Mouse (Mus musculus): ENCODE measurements around the gene Rhbdf2. TPM values are rescaled to one million over a fixed set of nuclear protein-coding genes. Genes with fewer than 3 reads are reported as not detected.

Rhbdf2 gene
- polyA plus RNA-seq, 1 experiment from 2014 or later, result 17.9 TPM

DNA sequence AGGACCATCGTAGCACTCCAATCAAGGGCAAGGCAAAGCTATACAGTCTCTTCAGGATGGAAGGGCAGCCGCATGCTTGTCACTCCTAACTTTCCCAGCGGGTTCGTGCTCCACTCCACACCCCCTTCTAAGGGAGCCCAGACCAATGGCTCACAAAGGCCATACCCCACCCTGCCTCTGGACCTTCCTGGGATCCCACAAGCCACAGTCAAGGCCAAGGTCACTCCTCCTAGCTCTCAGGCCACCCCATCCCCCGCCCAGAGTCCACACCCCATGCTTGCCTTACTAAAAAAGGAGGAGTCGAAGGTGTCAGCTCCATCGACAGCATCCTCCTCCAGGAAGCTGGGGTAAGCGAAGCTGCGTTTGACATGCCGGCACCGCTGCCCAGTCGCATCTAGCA, 22.7 kb downstream of the Rhbdf2 start:
- Histone ChIP-seq H3K27ac (ENCODE audit: low read length) (no peak overlapping the region), H3K4me2 (ENCODE audit: low read depth, low read length) (no peak overlapping the region), H3K4me1 (replicated peaks; ENCODE audit: control insufficient read depth, insufficient read depth, low read length) (no peaks in the 10 kb centered on the region), H3K9me3 (ENCODE audit: control insufficient read depth, low read length) (no peaks in the 10 kb centered on the region), H3K9ac (ENCODE audit: low read length) (no peak overlapping the region), H3K36me3 (ENCODE audit: control insufficient read depth, insufficient read depth, low read length) (peaks cover 20% of the 10 kb centered on the region), H3K27me3 (ENCODE audit: control insufficient read depth, insufficient read depth, low read depth, low read length) (no peaks in the 10 kb centered on the region), H3K4me3 (ENCODE audit: low read length) (no peak overlapping the region)
- ATAC-seq (ENCODE audit: low read depth), result no peak
- WGBS, result 84% methylated on average over 12 of the region's 12 CpGs

DNA sequence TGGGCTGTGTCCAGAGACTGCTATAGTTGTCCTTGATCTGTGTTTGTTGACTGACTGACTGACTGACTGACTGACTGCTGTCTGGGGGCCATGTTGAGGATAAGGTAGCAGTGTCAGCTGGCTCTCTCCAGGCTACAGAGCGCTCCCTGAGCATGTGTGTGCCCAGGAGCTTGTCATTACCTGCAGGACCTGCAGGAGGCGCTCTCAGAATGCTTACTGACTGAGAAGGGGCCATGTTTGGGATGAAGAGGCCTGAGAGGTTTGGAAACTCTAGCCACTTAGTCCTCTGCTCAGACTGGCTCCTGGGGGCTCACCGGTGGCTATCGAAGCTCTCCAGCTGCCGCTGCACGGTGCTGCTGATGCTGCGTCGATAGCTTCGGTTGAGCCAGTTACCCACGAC, 23.5 kb downstream of the Rhbdf2 start:
- peaks cover 23% of the 10 kb centered on the region for H3K36me3 ChIP-seq (ENCODE audit: control insufficient read depth, insufficient read depth, low read length)

DNA sequence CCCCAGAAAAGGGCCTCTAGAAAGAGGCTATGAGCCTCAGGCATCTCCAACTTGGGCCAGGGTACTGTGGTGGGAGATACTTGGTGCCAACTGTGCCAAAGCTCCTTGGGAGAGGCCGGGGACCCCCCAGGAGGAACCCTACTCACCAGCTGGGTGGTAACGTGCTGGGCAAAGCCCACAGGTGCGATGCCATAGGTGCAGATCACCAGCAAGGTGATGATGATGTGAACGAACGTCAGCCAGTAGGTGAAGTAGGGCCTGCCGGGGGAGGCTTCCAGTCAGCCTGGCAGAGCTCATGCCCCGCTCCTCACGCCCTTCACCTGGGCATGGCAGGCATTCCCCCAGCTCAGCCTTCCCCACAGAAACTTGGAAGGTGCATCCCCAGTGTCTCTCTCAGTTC, 24.8 kb downstream of the Rhbdf2 start:
- no peak overlapping the region for H3K27ac ChIP-seq (ENCODE audit: low read length)
- H3K4me2 ChIP-seq (ENCODE audit: low read depth, low read length), result no peak overlapping the region
- H3K36me3 ChIP-seq (ENCODE audit: control insufficient read depth, insufficient read depth, low read length), result peaks cover 26% of the 10 kb centered on the region
- no peaks in the 10 kb centered on the region for H3K9me3 ChIP-seq (ENCODE audit: control insufficient read depth, low read length)
- 84% methylated on average over 8 of the region's 8 CpGs for WGBS
- no peak for ATAC-seq (ENCODE audit: low read depth)
- no peak overlapping the region for H3K9ac ChIP-seq (ENCODE audit: low read length)
- H3K4me3 ChIP-seq (ENCODE audit: low read length), result no peak overlapping the region
- no peaks in the 10 kb centered on the region for H3K4me1 ChIP-seq (replicated peaks; ENCODE audit: control insufficient read depth, insufficient read depth, low read length)
- H3K27me3 ChIP-seq (ENCODE audit: control insufficient read depth, insufficient read depth, low read depth, low read length), result no peaks in the 10 kb centered on the region

More for the DNA sequence above, 23.5 kb downstream of the Rhbdf2 start:
- Histone ChIP-seq H3K27me3 (ENCODE audit: control insufficient read depth, insufficient read depth, low read depth, low read length) (no peaks in the 10 kb centered on the region), H3K4me2 (ENCODE audit: low read depth, low read length) (no peak overlapping the region), H3K9me3 (ENCODE audit: control insufficient read depth, low read length) (no peaks in the 10 kb centered on the region), H3K9ac (ENCODE audit: low read length) (no peak overlapping the region), H3K4me1 (replicated peaks; ENCODE audit: control insufficient read depth, insufficient read depth, low read length) (no peaks in the 10 kb centered on the region), H3K27ac (ENCODE audit: low read length) (no peak overlapping the region), H3K4me3 (ENCODE audit: low read length) (no peak overlapping the region)
- ATAC-seq (ENCODE audit: low read depth), result no peak
- 83% methylated on average over 10 of the region's 10 CpGs for WGBS

DNA sequence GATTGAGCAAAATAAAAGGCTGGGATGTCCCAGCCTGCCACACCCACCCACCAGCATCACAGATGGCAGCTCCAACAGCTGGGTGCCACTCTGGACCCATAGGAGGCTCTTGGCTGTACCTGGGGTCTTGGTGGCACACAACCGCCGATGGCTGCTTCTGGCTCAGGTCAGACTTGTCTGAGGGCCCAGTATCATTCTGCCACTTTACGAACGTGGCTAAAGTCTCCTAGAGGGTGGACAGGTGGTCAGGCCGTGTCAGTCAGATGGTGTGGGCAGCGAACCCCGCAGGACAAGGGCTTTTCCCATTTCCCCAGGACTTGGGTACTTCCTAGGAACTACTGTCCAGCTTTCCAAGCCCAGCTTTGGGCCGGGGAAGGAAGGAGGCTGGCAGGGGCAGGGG, 25.7 kb downstream of the Rhbdf2 start:
- Histone ChIP-seq H3K36me3 (ENCODE audit: control insufficient read depth, insufficient read depth, low read length) (peaks cover 25% of the 10 kb centered on the region), H3K4me1 (replicated peaks; ENCODE audit: control insufficient read depth, insufficient read depth, low read length) (no peaks in the 10 kb centered on the region), H3K27ac (ENCODE audit: low read length) (no peak overlapping the region), H3K9ac (ENCODE audit: low read length) (no peak overlapping the region), H3K4me3 (ENCODE audit: low read length) (no peak overlapping the region), H3K9me3 (ENCODE audit: control insufficient read depth, low read length) (no peaks in the 10 kb centered on the region), H3K4me2 (ENCODE audit: low read depth, low read length) (no peak overlapping the region), H3K27me3 (ENCODE audit: control insufficient read depth, insufficient read depth, low read depth, low read length) (no peaks in the 10 kb centered on the region)
- 93% methylated on average over 8 of the region's 8 CpGs for WGBS
- no peak for ATAC-seq (ENCODE audit: low read depth)

DNA sequence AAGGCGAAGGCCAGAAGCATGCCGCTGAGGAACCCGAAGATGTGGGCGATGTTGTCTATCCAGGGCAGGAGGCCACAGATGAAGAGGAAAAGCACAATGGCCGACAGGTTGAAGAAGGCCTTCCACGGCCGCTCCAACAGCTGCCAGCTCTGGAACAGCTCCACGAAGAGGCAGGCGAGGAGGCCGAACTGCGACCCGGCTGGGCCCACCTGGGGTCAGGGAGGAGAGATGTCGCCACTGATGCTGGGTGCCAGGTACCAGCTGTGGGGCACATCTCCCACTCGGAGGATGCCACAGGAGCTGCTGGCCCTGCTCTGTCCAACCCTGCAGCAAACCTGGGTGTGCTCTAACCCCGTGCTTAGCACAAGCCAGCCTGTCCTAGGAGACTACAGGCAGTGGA, 27.6 kb downstream of the Rhbdf2 start:
- Histone ChIP-seq H3K4me3 (ENCODE audit: low read length) (no peak overlapping the region), H3K9ac (ENCODE audit: low read length) (no peak overlapping the region), H3K4me1 (replicated peaks; ENCODE audit: control insufficient read depth, insufficient read depth, low read length) (no peaks in the 10 kb centered on the region), H3K9me3 (ENCODE audit: control insufficient read depth, low read length) (no peaks in the 10 kb centered on the region), H3K36me3 (ENCODE audit: control insufficient read depth, insufficient read depth, low read length) (peaks cover 17% of the 10 kb centered on the region), H3K27me3 (ENCODE audit: control insufficient read depth, insufficient read depth, low read depth, low read length) (no peaks in the 10 kb centered on the region), H3K27ac (ENCODE audit: low read length) (no peak overlapping the region), H3K4me2 (ENCODE audit: low read depth, low read length) (no peak overlapping the region)
- ATAC-seq (ENCODE audit: low read depth), result no peak
- WGBS, result 91% methylated on average over 15 of the region's 15 CpGs

DNA sequence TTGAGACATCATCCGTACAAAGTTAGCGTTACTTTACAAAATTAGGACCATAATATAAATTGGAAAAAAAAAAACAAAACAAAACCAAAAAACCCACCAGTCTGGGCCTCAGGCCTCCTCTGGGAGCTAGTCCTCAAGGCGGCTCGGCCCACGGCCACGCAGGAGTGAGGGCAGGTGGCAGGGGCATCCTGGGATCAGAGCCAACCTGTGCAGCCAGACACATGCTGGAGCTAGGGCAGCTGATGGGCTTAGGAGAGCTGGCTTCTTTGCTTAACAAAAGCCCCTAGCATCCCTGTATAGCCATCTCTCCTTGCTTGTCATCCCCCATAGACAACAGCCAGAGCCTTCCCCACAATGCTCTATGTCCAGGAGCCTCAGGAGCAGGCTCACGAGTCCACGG, 28.6 kb downstream of the Rhbdf2 start:
- WGBS, result 84% methylated on average over 8 of the region's 8 CpGs
- H3K36me3 ChIP-seq (ENCODE audit: control insufficient read depth, insufficient read depth, low read length), result peaks cover 17% of the 10 kb centered on the region

DNA sequence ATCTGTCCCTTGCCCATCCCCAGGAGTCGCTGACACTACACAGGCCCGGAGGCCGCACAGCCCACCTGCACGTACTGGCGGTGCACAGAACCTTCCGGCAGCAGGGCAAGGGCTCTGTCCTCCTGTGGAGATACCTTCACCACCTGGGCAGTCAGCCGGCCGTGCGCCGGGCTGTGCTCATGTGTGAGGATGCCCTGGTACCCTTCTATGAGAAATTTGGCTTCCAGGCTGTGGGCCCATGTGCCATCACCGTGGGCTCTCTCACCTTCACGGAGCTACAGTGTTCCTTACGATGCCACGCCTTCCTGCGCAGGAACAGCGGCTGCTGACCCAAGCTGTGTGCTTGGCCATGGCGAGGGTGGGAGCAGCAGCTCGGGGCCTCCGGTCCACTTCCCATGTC, 30.1 kb downstream of the Rhbdf2 start:
- Histone ChIP-seq H3K4me3 (ENCODE audit: low read length) (no peak overlapping the region), H3K9ac (ENCODE audit: low read length) (no peak overlapping the region), H3K27me3 (ENCODE audit: control insufficient read depth, insufficient read depth, low read depth, low read length) (no peaks in the 10 kb centered on the region), H3K4me2 (ENCODE audit: low read depth, low read length) (no peak overlapping the region), H3K4me1 (replicated peaks; ENCODE audit: control insufficient read depth, insufficient read depth, low read length) (no peaks in the 10 kb centered on the region; the same call in 1 of the 2 replicates), H3K9me3 (ENCODE audit: control insufficient read depth, low read length) (no peaks in the 10 kb centered on the region), H3K27ac (ENCODE audit: low read length) (no peak overlapping the region), H3K36me3 (ENCODE audit: control insufficient read depth, insufficient read depth, low read length) (peaks cover 14% of the 10 kb centered on the region)
- no peak for ATAC-seq (ENCODE audit: low read depth)
- 86% methylated on average over 19 of the region's 19 CpGs for WGBS

More for the DNA sequence above, 28.6 kb downstream of the Rhbdf2 start:
- H3K27ac ChIP-seq (ENCODE audit: low read length), result no peak overlapping the region
- no peaks in the 10 kb centered on the region for H3K27me3 ChIP-seq (ENCODE audit: control insufficient read depth, insufficient read depth, low read depth, low read length)
- H3K4me3 ChIP-seq (ENCODE audit: low read length), result no peak overlapping the region
- no peaks in the 10 kb centered on the region for H3K4me1 ChIP-seq (replicated peaks; ENCODE audit: control insufficient read depth, insufficient read depth, low read length)
- no peak overlapping the region for H3K9ac ChIP-seq (ENCODE audit: low read length)
- no peaks in the 10 kb centered on the region for H3K9me3 ChIP-seq (ENCODE audit: control insufficient read depth, low read length)
- no peak overlapping the region for H3K4me2 ChIP-seq (ENCODE audit: low read depth, low read length)
- ATAC-seq (ENCODE audit: low read depth), result no peak

DNA sequence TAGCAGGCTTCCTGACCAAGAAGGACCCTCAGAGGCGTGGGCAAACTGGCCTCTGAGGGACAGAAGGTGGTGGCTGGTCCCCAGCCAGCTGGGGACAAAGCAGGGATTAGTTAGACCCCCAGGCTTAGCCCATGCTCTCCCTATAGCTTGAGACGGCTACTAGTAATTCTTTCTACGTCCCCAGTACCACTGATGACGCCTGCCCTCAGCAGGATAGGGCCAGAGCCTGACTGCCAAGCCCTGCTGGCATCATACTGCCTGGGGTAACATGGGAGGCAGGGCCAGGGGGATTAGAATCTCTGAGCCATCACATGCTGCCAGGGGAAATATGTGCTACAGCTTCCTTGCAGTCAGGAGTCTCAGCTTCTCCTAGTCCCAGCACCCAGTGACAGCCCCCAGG, 33.5 kb downstream of the Rhbdf2 start:
- H3K4me1 ChIP-seq (replicated peaks; ENCODE audit: control insufficient read depth, insufficient read depth, low read length), result no peaks in the 10 kb centered on the region; the same call in 1 of the 2 replicates
- no peak overlapping the region for H3K4me2 ChIP-seq (ENCODE audit: low read depth, low read length)
- H3K36me3 ChIP-seq (ENCODE audit: control insufficient read depth, insufficient read depth, low read length), result peaks cover 5% of the 10 kb centered on the region; the same call in 1 of the 2 replicates
- no peak overlapping the region for H3K9ac ChIP-seq (ENCODE audit: low read length)
- WGBS, result 76% methylated on average over 4 of the region's 4 CpGs
- H3K9me3 ChIP-seq (ENCODE audit: control insufficient read depth, low read length), result no peaks in the 10 kb centered on the region
- H3K27me3 ChIP-seq (ENCODE audit: control insufficient read depth, insufficient read depth, low read depth, low read length), result no peaks in the 10 kb centered on the region; the same call in 1 of the 2 replicates
- ATAC-seq (ENCODE audit: low read depth), result no peak
- no peak overlapping the region for H3K4me3 ChIP-seq (ENCODE audit: low read length)
- H3K27ac ChIP-seq (ENCODE audit: low read length), result no peak overlapping the region

DNA sequence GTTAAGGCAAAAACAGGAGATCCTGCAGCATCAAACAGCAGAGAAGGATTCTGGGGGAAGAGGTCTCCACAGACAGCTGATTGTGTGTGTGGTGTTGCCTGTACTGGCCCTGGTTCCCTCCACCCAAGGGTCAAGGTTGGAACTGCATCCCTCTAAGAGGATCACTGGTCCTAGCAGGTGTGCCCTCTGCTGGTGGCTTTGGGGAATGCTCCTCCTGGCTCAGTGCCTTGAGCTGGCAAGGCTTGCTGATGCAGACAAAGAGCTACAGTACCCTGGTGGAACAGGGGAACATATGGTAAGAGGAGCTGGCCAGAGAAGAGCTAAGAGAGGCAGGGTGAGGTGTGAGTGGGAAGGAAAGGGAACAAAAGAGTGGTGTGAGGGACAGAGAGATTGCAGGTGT, 34.4 kb downstream of the Rhbdf2 start:
- Histone ChIP-seq H3K4me3 (ENCODE audit: low read length) (no peak overlapping the region), H3K27me3 (ENCODE audit: control insufficient read depth, insufficient read depth, low read depth, low read length) (peaks cover under 1% of the 10 kb centered on the region), H3K9me3 (ENCODE audit: control insufficient read depth, low read length) (no peaks in the 10 kb centered on the region), H3K4me2 (ENCODE audit: low read depth, low read length) (no peak overlapping the region), H3K4me1 (replicated peaks; ENCODE audit: control insufficient read depth, insufficient read depth, low read length) (no peaks in the 10 kb centered on the region; the same call in 1 of the 2 replicates), H3K9ac (ENCODE audit: low read length) (no peak overlapping the region), H3K36me3 (ENCODE audit: control insufficient read depth, insufficient read depth, low read length) (peaks cover 2% of the 10 kb centered on the region; the same call in 1 of the 2 replicates), H3K27ac (ENCODE audit: low read length) (no peak overlapping the region)
- ATAC-seq (ENCODE audit: low read depth), result peak; percentile 78

DNA sequence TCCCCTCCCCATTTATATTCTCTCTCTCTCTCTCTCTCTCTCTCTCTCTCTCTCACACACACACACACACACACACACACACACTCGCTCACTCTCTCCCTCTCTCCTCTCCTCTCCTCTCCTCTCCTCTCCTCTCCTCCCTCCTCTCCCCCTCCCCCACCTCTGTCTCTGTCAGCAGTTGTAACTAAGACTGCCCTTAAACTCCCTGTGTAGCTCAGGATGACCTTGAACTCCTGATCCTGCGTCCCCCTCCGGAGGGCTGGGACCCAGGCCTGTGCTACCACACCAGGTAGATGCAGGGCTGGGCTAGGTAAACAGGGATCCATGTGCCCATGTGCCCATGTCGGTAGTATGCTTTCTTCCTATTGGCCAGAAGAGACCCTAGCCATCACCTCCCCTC, 35.2 kb downstream of the Rhbdf2 start:
- H3K4me1 ChIP-seq (replicated peaks; ENCODE audit: control insufficient read depth, insufficient read depth, low read length), result no peaks in the 10 kb centered on the region; the same call in 1 of the 2 replicates
- H3K36me3 ChIP-seq (ENCODE audit: control insufficient read depth, insufficient read depth, low read length), result no peaks in the 10 kb centered on the region
- H3K27me3 ChIP-seq (ENCODE audit: control insufficient read depth, insufficient read depth, low read depth, low read length), result peaks cover 4% of the 10 kb centered on the region
- 78% methylated on average over 4 of the region's 4 CpGs for whole genome bisulfite sequencing
- H3K9me3 ChIP-seq (ENCODE audit: control insufficient read depth, low read length), result no peaks in the 10 kb centered on the region
- H3K4me3 ChIP-seq (ENCODE audit: low read length), result no peak overlapping the region
- H3K4me2 ChIP-seq (ENCODE audit: low read depth, low read length), result no peak overlapping the region
- no peak for ATAC-seq (ENCODE audit: low read depth)
- H3K27ac ChIP-seq (ENCODE audit: low read length), result no peak overlapping the region
- H3K9ac ChIP-seq (ENCODE audit: low read length), result no peak overlapping the region

All from lung, embryonic 16.5 days (tissue).